Mouse (Mus musculus) heart, embryonic 12.5 days (tissue): ENCODE data around the gene Kif5c. TPM values are rescaled to one million over a fixed set of nuclear protein-coding genes. Genes with fewer than 3 reads are reported as not detected.

ENCODE experiments used
- ATAC-seq: fragments of 200-750 bp; cut with Nextera tagmentation; 2 replicates; pipeline ENCODE4 v1.8.0; 2017; ENCODE audit warnings: moderate TSS enrichment, moderate library complexity; ENCODE audit not compliant: insufficient number of reproducible peaks, low FRiP score
- H3K27ac ChIP-seq: fragments of 300-500 bp; sonication (generic); 2 replicates; pipeline ENCODE4 v1.5.1; 2016; ENCODE audit warnings: mild to moderate bottlenecking, moderate library complexity; ENCODE audit not compliant: poor library complexity, severe bottlenecking
- H3K27me3 ChIP-seq: fragments of 300-500 bp; sonication (generic); replicated peaks from 2 replicates; pipeline ENCODE4 v1.6.1; 2016; ENCODE audit warnings: mild to moderate bottlenecking, moderate library complexity
- H3K36me3 ChIP-seq: fragments of 300-500 bp; sonication (generic); 2 replicates; pipeline ENCODE4 v1.6.1; 2016; ENCODE audit warnings: mild to moderate bottlenecking, moderate library complexity
- H3K4me1 ChIP-seq: fragments of 300-500 bp; sonication (generic); replicated peaks from 2 replicates; pipeline ENCODE4 v1.6.1; 2016; ENCODE audit warnings: mild to moderate bottlenecking
- H3K4me2 ChIP-seq: fragments of 300-500 bp; sonication (generic); 2 replicates; pipeline ENCODE4 v1.6.1; 2016; ENCODE audit warnings: mild to moderate bottlenecking, moderate library complexity
- H3K4me3 ChIP-seq: fragments of 300-500 bp; sonication (generic); 2 replicates; pipeline ENCODE4 v1.5.1; 2016; ENCODE audit warnings: mild to moderate bottlenecking
- H3K9ac ChIP-seq: fragments of 300-500 bp; sonication (generic); 2 replicates; pipeline ENCODE4 v1.6.1; 2016; ENCODE audit warnings: mild to moderate bottlenecking, moderate library complexity
- H3K9me3 ChIP-seq: fragments of 300-500 bp; sonication (generic); replicated peaks from 2 replicates; pipeline ENCODE4 v1.6.1; 2016; ENCODE audit warnings: mild to moderate bottlenecking, moderate library complexity
- WGBS: fragments of 180-500 bp; shearing (Covaris S2); methylation state at CpG from one replicate; pipeline ENCODE4 v1.1.7; 2016; 5-methylcytosine and 5-hydroxymethylcytosine counted together
- polyA plus RNA-seq: library from polyadenylated mRNA; unstranded; fragments of >200 nt; fragmentation: Nextera tagmentation; extraction: Ambion mirVana; gene quantifications from 2 replicates; pipeline ENCODE4 v1.2.1, GENCODE M21; 2016

The Kif5c gene
- polyA plus RNA-seq, 1 experiment from 2014 or later: 1.2 TPM

GRCm38 (mm10) chr2:49797444-49798143 is 178.5 kb downstream of the Kif5c start:
- H3K9me3 ChIP-seq: no peaks in the 10 kb centered on the region
- peak; percentile 77 for ATAC-seq
- 27% methylated on average over 14 of the region's 14 CpGs for WGBS
- no peak overlapping the region for H3K4me3 ChIP-seq
- no peaks in the 10 kb centered on the region for H3K36me3 ChIP-seq
- H3K27ac ChIP-seq: peak overlapping the region; percentile 77
- H3K27me3 ChIP-seq: no peaks in the 10 kb centered on the region
- 0 out of 2 replicates have a peak overlapping the region, but pooled peaks have one; percentile 1 for H3K4me2 ChIP-seq
- peaks cover 26% of the 10 kb centered on the region for H3K4me1 ChIP-seq
- no peak overlapping the region for H3K9ac ChIP-seq

GRCm38 (mm10) chr2:49804448-49804847 is 185.3 kb downstream of the Kif5c start:
- Histone ChIP-seq H3K4me3 (no peak overlapping the region), H3K27me3 (no peaks in the 10 kb centered on the region), H3K4me1 (peaks cover 9% of the 10 kb centered on the region), H3K27ac (no peak overlapping the region), H3K4me2 (no peak overlapping the region), H3K9me3 (no peaks in the 10 kb centered on the region), H3K36me3 (no peaks in the 10 kb centered on the region), H3K9ac (no peak overlapping the region)
- 73% methylated on average over 8 of the region's 8 CpGs for WGBS
- ATAC-seq: no peak

GRCm38 (mm10) chr2:49805736-49806371 is 186.8 kb downstream of the Kif5c start:
- ATAC-seq: no peak
- Histone ChIP-seq H3K36me3 (no peaks in the 10 kb centered on the region), H3K4me3 (no peak overlapping the region), H3K9ac (no peak overlapping the region), H3K4me1 (peaks cover 9% of the 10 kb centered on the region), H3K27me3 (no peaks in the 10 kb centered on the region), H3K9me3 (no peaks in the 10 kb centered on the region), H3K4me2 (no peak overlapping the region), H3K27ac (no peak overlapping the region)
- WGBS: 70% methylated on average over 11 of the region's 11 CpGs

GRCm38 (mm10) chr2:49809496-49809895 is 190.4 kb downstream of the Kif5c start:
- H3K4me2 ChIP-seq: no peak overlapping the region
- H3K27ac ChIP-seq: no peak overlapping the region
- no peak overlapping the region for H3K9ac ChIP-seq
- no peaks in the 10 kb centered on the region for H3K9me3 ChIP-seq
- 75% methylated on average over 6 of the region's 6 CpGs for WGBS
- no peak for ATAC-seq
- peaks cover 4% of the 10 kb centered on the region; the same call in 1 of the 2 replicates for H3K27me3 ChIP-seq
- no peak overlapping the region for H3K4me3 ChIP-seq
- no peaks in the 10 kb centered on the region for H3K36me3 ChIP-seq
- peaks cover 23% of the 10 kb centered on the region for H3K4me1 ChIP-seq

GRCm38 (mm10) chr2:49811420-49811819 is 192.3 kb downstream of the Kif5c start:
- ATAC-seq: no peak
- Histone ChIP-seq H3K4me2 (no peak overlapping the region), H3K27me3 (peaks cover 4% of the 10 kb centered on the region; the same call in 1 of the 2 replicates), H3K36me3 (no peaks in the 10 kb centered on the region), H3K4me3 (no peak overlapping the region), H3K4me1 (peaks cover 22% of the 10 kb centered on the region), H3K27ac (no peak overlapping the region), H3K9ac (no peak overlapping the region), H3K9me3 (no peaks in the 10 kb centered on the region)
- 24% methylated on average over 11 of the region's 11 CpGs for WGBS

GRCm38 (mm10) chr2:49811871-49812363 is 192.8 kb downstream of the Kif5c start:
- 21% methylated on average over 4 of the region's 4 CpGs for WGBS
- no peak overlapping the region for H3K27ac ChIP-seq
- H3K4me2 ChIP-seq: no peak overlapping the region
- peaks cover 4% of the 10 kb centered on the region; the same call in 1 of the 2 replicates for H3K27me3 ChIP-seq
- H3K4me1 ChIP-seq: peaks cover 19% of the 10 kb centered on the region
- H3K4me3 ChIP-seq: no peak overlapping the region
- no peaks in the 10 kb centered on the region for H3K36me3 ChIP-seq
- no peak for ATAC-seq
- H3K9ac ChIP-seq: no peak overlapping the region
- no peaks in the 10 kb centered on the region for H3K9me3 ChIP-seq

GRCm38 (mm10) chr2:49813151-49813550 is 194.1 kb downstream of the Kif5c start:
- Histone ChIP-seq H3K9ac (no peak overlapping the region), H3K9me3 (no peaks in the 10 kb centered on the region), H3K27me3 (peaks cover 4% of the 10 kb centered on the region; the same call in 1 of the 2 replicates), H3K36me3 (no peaks in the 10 kb centered on the region), H3K4me2 (no peak overlapping the region), H3K27ac (no peak overlapping the region), H3K4me3 (no peak overlapping the region), H3K4me1 (peaks cover 19% of the 10 kb centered on the region)
- 62% methylated on average over 4 of the region's 4 CpGs for WGBS
- no peak for ATAC-seq

- no peak overlapping the region for H3K9ac ChIP-seq
- H3K36me3 ChIP-seq: no peaks in the 10 kb centered on the region
- WGBS: 60% methylated on average over 6 of the region's 6 CpGs
- H3K4me1 ChIP-seq: peaks cover 19% of the 10 kb centered on the region
- no peak overlapping the region for H3K4me2 ChIP-seq
- H3K27ac ChIP-seq: no peak overlapping the region
- no peaks in the 10 kb centered on the region for H3K9me3 ChIP-seq
- peaks cover 4% of the 10 kb centered on the region; the same call in 1 of the 2 replicates for H3K27me3 ChIP-seq
- ATAC-seq: no peak
- no peak overlapping the region for H3K4me3 ChIP-seq
Observed at GRCm38 (mm10) chr2:49814011-49814410, 194.9 kb downstream of the Kif5c start.

- no peak overlapping the region for H3K4me3 ChIP-seq
- no peaks in the 10 kb centered on the region for H3K9me3 ChIP-seq
- peaks cover 4% of the 10 kb centered on the region; the same call in 1 of the 2 replicates for H3K27me3 ChIP-seq
- no peak for ATAC-seq
- peaks cover 19% of the 10 kb centered on the region for H3K4me1 ChIP-seq
- H3K9ac ChIP-seq: no peak overlapping the region
- no peaks in the 10 kb centered on the region for H3K36me3 ChIP-seq
- H3K27ac ChIP-seq: no peak overlapping the region
- H3K4me2 ChIP-seq: no peak overlapping the region
- 46% methylated on average over 3 of the region's 3 CpGs for WGBS
Observed at GRCm38 (mm10) chr2:49815696-49816320, 196.7 kb downstream of the Kif5c start.

- Histone ChIP-seq H3K9ac (no peak overlapping the region), H3K27me3 (peaks cover 4% of the 10 kb centered on the region; the same call in 1 of the 2 replicates), H3K27ac (no peak overlapping the region), H3K4me1 (peaks cover 15% of the 10 kb centered on the region), H3K9me3 (no peaks in the 10 kb centered on the region), H3K4me2 (no peak overlapping the region), H3K4me3 (no peak overlapping the region), H3K36me3 (no peaks in the 10 kb centered on the region)
- WGBS: 81% methylated on average over 5 of the region's 5 CpGs
- ATAC-seq: no peak
Observed at GRCm38 (mm10) chr2:49816549-49816948, 197.5 kb downstream of the Kif5c start.

GRCm38 (mm10) chr2:49817151-49817550 is 198.1 kb downstream of the Kif5c start:
- no peaks in the 10 kb centered on the region for H3K9me3 ChIP-seq
- H3K9ac ChIP-seq: no peak overlapping the region
- WGBS: 84% methylated on average over 3 of the region's 3 CpGs
- H3K36me3 ChIP-seq: no peaks in the 10 kb centered on the region
- peaks cover 9% of the 10 kb centered on the region for H3K4me1 ChIP-seq
- no peak for ATAC-seq
- H3K4me2 ChIP-seq: no peak overlapping the region
- no peak overlapping the region for H3K4me3 ChIP-seq
- 0 out of 2 replicates have a peak, but pooled peaks cover 3% of the 10 kb centered on the region for H3K27me3 ChIP-seq
- no peak overlapping the region for H3K27ac ChIP-seq
